Mouse (Mus musculus) ES-Bruce4 (cell line): Measurements from ENCODE around the gene 1700037C18Rik. TPM values are rescaled to one million over a fixed set of nuclear protein-coding genes. Genes with fewer than 3 reads are reported as not detected.

Experiments
- H3K27ac ChIP-seq: 2 replicates; pipeline ENCODE4 v1.5.1; 2012; ENCODE audit warnings: low read length, inconsistent platforms; ENCODE audit not compliant: insufficient read depth
- H3K27me3 ChIP-seq: 2 replicates; pipeline ENCODE4 v1.6.1; 2012; ENCODE audit warnings: mild to moderate bottlenecking, low read length, inconsistent platforms; ENCODE audit not compliant: control insufficient read depth, poor library complexity, insufficient read depth, severe bottlenecking
- H3K36me3 ChIP-seq: 2 replicates; pipeline ENCODE4 v1.6.1; 2012; ENCODE audit warnings: inconsistent platforms, mild to moderate bottlenecking, low read length, moderate library complexity; ENCODE audit not compliant: control insufficient read depth, poor library complexity, insufficient read depth, severe bottlenecking
- H3K4me1 ChIP-seq: one replicate; pipeline ENCODE4 v1.8.1; 2011; ENCODE audit warnings: low read length; ENCODE audit not compliant: control insufficient read depth, insufficient read depth
- H3K4me3 ChIP-seq: 2 replicates; pipeline ENCODE4 v1.5.1; 2011; ENCODE audit warnings: low read depth, mild to moderate bottlenecking, low read length
- H3K9ac ChIP-seq: 2 replicates; pipeline ENCODE4 v1.6.1; 2012; ENCODE audit warnings: low read depth, mild to moderate bottlenecking, inconsistent platforms; ENCODE audit not compliant: poor library complexity, severe bottlenecking
- H3K9me3 ChIP-seq: replicated peaks from 2 replicates; pipeline ENCODE4 v1.6.1; 2012; ENCODE audit warnings: mild to moderate bottlenecking, low read length, inconsistent platforms; ENCODE audit not compliant: control insufficient read depth, poor library complexity, insufficient read depth, severe bottlenecking
- CTCF ChIP-seq: IDR thresholded peaks from one replicate; pipeline ENCODE4 v1.8.1; 2011; ENCODE audit warnings: low read depth, low read length
- EP300 ChIP-seq: IDR thresholded peaks from 2 replicates; pipeline ENCODE4 v1.6.1; 2011; ENCODE audit warnings: low read depth, low read length; ENCODE audit not compliant: insufficient read depth
- POLR2A ChIP-seq: IDR thresholded peaks from one replicate; pipeline ENCODE4 v1.8.1; 2011; ENCODE audit warnings: low read length; ENCODE audit not compliant: insufficient read depth
- polyA plus RNA-seq: library from polyadenylated mRNA; stranded (reverse); fragments of >200 nt; gene quantifications from 2 replicates; pipeline ENCODE4 v1.2.4, GENCODE M21; 2011; ENCODE audit warnings: low read depth; ENCODE audit not compliant: missing spikeins, insufficient read depth, insufficient read length

The 1700037C18Rik gene
- polyA plus RNA-seq, 1 experiment = 2.7 TPM

DNA sequence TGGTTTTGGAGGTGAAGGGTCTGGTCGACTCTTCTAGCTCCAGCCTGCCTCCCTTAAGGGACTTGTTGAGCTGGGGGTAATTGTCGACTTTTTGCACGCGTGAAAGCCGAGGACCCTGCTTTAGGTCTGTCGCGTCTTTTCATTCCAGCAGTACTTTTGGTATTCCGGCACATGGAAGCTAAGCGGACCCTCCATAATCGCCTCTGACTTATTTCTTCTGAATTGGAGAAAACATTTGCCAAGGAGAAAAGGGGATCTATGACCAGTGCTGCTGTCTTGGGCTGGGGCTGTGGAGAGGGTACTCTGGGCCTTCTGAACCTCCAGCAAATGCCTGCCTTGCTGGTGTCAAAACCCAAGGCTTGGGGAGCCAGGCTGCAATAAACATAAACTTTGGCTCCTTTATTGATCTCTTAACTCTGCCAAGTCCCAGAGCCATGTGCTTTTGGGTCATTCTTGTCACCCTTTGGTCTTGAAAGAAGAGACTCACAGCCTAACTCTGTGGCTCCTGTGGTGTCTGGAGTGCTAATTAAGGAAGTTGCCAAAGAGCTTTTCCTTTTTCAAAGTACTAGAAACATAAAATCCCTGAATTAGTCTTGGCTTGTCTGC is 23.3 kb downstream of the 1700037C18Rik start:
- no peak for TF ChIP-seq EP300
- no peak for TF ChIP-seq POLR2A
- TF ChIP-seq CTCF = no peak
- H3K9me3 ChIP-seq = no peaks in the 10 kb centered on the region
- peaks cover 2% of the 10 kb centered on the region for H3K4me1 ChIP-seq
- no peaks in the 10 kb centered on the region for H3K27me3 ChIP-seq
- peak overlapping the region; percentile 80 for H3K4me3 ChIP-seq
- H3K9ac ChIP-seq = peak overlapping the region; percentile 79
- no peak overlapping the region for H3K27ac ChIP-seq
- H3K36me3 ChIP-seq = no peaks in the 10 kb centered on the region

- Histone ChIP-seq H3K27ac (no peak within 1 kb of the TSS), H3K9ac (peak within 1 kb of the TSS; percentile 79), H3K4me1 (no peaks in the 10 kb centered on the region), H3K27me3 (no peaks in the 10 kb centered on the region), H3K36me3 (no peaks in the 10 kb centered on the region), H3K4me3 (peak within 1 kb of the TSS; percentile 89), H3K9me3 (no peaks in the 10 kb centered on the region)
- TF ChIP-seq POLR2A (no peak), EP300 (no peak), CTCF (no peak)
Measured at GRCm38 (mm10) chr16:3884201-3885064, 24.1 kb downstream of the 1700037C18Rik start, which contains the start of the genes Zfp597 and Gm20695. Gene Zfp597, minus strand, starts transcription at chr16:3884561. Gene Gm20695, plus strand, starts transcription at chr16:3884648.

DNA sequence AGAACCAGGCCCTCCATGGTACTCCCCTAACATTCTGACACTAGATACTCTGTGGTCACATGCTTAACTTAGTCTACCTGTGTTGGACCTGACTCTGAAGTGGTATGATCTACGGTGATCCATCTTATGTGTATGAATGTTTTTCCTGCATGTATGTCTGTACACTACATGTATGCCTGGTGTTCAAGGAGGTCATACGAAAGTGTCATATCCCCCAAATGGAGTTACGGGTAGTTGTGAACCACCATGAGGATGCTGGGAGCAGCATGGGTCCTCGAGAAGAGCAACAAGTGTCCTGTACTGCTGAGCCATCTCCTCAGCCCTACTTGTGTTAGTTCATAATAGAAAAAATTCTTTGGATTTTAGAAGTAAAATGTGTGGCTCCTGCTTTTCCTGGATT is 32.1 kb downstream of the 1700037C18Rik start:
- no peaks in the 10 kb centered on the region for H3K36me3 ChIP-seq
- no peak overlapping the region for H3K4me3 ChIP-seq
- no peak for TF ChIP-seq POLR2A
- TF ChIP-seq EP300 = no peak
- no peak for TF ChIP-seq CTCF
- H3K9ac ChIP-seq = no peak overlapping the region
- H3K27ac ChIP-seq = no peak overlapping the region
- peaks cover 2% of the 10 kb centered on the region for H3K4me1 ChIP-seq
- H3K9me3 ChIP-seq = no peaks in the 10 kb centered on the region
- no peaks in the 10 kb centered on the region for H3K27me3 ChIP-seq

DNA sequence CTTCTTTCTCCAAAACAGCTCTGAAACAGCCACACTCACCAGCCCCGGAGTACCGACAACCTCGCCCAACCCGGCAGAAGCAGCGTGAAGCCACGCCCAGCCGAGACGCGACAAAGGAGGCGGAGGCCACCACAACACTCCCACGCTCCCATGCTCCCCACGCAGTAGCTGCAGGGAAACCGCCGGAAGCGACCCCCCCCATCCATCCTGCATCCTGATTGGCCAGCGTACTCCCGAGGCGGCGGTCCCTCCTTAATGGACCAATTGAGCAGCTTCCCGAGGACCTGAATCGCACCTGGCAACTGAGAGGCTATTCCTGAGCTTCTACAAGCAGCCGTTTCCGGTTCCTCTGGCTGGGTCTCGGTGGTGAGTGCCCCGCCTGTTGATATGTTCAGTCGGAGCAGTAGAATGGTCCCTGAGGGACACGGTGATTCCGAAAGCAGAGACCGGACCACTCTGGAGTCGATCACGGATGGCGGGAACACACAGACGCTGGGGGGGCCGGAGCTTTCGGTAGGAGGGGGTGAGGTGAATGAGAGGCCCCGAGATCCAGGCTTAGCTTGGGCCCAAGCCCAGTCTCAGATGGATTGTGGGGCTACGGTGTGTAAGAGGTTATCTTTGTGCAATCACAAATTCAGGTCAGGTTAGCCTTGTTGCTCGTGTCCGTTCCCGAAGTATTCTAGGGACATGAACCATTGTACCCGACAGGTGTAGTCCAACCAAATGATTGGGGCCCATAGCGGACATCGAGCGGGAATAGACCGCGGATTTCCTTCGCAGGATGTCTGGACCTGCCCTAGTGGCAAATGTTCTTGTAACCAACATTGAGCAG is 36.1 kb downstream of the 1700037C18Rik start, which contains the start of gene Naa60:
TSS of gene Naa60 (plus strand) at position 160 of the 832 bp plus-strand sequence.
- H3K27me3 ChIP-seq = no peaks in the 10 kb centered on the region
- peak within 1 kb of the TSS; percentile 82 for H3K4me3 ChIP-seq
- no peak within 1 kb of the TSS; the same call in 1 of the 2 replicates for H3K27ac ChIP-seq

DNA sequence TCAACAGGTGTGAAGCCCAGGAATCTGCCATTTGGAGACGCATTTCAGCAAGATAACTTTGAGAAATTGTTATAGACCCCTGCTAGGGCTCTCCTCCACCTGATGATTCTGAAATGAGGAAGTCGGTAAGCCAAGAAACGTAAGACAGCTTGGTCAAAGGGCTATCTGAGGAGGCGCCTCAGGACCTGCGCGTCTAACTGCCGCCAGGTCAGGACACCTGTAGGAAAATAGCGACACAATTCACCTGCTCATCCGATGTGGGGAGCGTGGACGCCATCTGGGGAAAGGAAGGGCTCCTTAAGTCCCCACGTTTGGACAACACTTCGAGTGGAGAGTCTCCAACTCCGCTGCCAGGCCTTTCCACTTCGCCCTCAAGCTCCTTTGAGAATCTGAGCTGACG is 36.7 kb downstream of the 1700037C18Rik start:
- H3K4me3 ChIP-seq = peak overlapping the region; percentile 82
- no peaks in the 10 kb centered on the region; the same call in 1 of the 2 replicates for H3K36me3 ChIP-seq
- no peaks in the 10 kb centered on the region for H3K27me3 ChIP-seq
- no peaks in the 10 kb centered on the region for H3K9me3 ChIP-seq
- no peak overlapping the region for H3K27ac ChIP-seq
- H3K4me1 ChIP-seq = peaks cover 2% of the 10 kb centered on the region
- peak overlapping the region; percentile 47 for H3K9ac ChIP-seq
- no peak for TF ChIP-seq EP300

More for the DNA sequence above, 36.1 kb downstream of the 1700037C18Rik start, which contains the start of gene Naa60:
- Histone ChIP-seq H3K9me3 (no peaks in the 10 kb centered on the region), H3K4me1 (peaks cover 2% of the 10 kb centered on the region), H3K9ac (peak within 1 kb of the TSS; percentile 58), H3K36me3 (no peaks in the 10 kb centered on the region; the same call in 1 of the 2 replicates)
- TF ChIP-seq EP300 (no peak), POLR2A (peak; percentile 12)
